Mouse (Mus musculus): Measurements from ENCODE around the gene Nup107. TPM values are rescaled to one million over a fixed set of nuclear protein-coding genes. Genes with fewer than 3 reads are reported as not detected.

Nup107 gene
- polyA plus RNA-seq, 1 experiment = 3.6 TPM

- H3K4me3 ChIP-seq (ENCODE audit: insufficient read depth, low read depth, low read length) = no peak overlapping the region
- H3K4me1 ChIP-seq (ENCODE audit: control insufficient read depth, insufficient read depth, insufficient read length, low read length) = no peaks in the 10 kb centered on the region
- no peak overlapping the region for H3K27ac ChIP-seq (replicated peaks; ENCODE audit: low read depth, low read length)
These were observed 35.7 kb downstream of the Nup107 start for GRCm38 (mm10) chr10:117756784-117757183.

GRCm38 (mm10) chr10:117755799-117756467, 36.6 kb downstream of the Nup107 start:
- H3K4me1 ChIP-seq (ENCODE audit: control insufficient read depth, insufficient read depth, insufficient read length, low read length) = no peaks in the 10 kb centered on the region
- no peak overlapping the region for H3K4me3 ChIP-seq (ENCODE audit: insufficient read depth, low read depth, low read length)
- 0 out of 2 replicates have a peak overlapping the region, but pooled peaks have one; percentile 42 for H3K27ac ChIP-seq (replicated peaks; ENCODE audit: low read depth, low read length)

- H3K4me1 ChIP-seq (ENCODE audit: control insufficient read depth, insufficient read depth, insufficient read length, low read length) = no peaks in the 10 kb centered on the region
- no peak overlapping the region for H3K4me3 ChIP-seq (ENCODE audit: insufficient read depth, low read depth, low read length)
- H3K27ac ChIP-seq (replicated peaks; ENCODE audit: low read depth, low read length) = peak overlapping the region; percentile 62
These were observed 37.3 kb downstream of the Nup107 start for GRCm38 (mm10) chr10:117755086-117755798.

GRCm38 (mm10) chr10:117754609-117754940, 37.9 kb downstream of the Nup107 start:
- Histone ChIP-seq H3K4me1 (ENCODE audit: control insufficient read depth, insufficient read depth, insufficient read length, low read length) (no peaks in the 10 kb centered on the region), H3K27ac (replicated peaks; ENCODE audit: low read depth, low read length) (no peak overlapping the region), H3K4me3 (ENCODE audit: insufficient read depth, low read depth, low read length) (no peak overlapping the region)

GRCm38 (mm10) chr10:117753711-117754608, 38.5 kb downstream of the Nup107 start:
- no peak overlapping the region for H3K4me3 ChIP-seq (ENCODE audit: insufficient read depth, low read depth, low read length)
- no peak overlapping the region for H3K27ac ChIP-seq (replicated peaks; ENCODE audit: low read depth, low read length)
- H3K4me1 ChIP-seq (ENCODE audit: control insufficient read depth, insufficient read depth, insufficient read length, low read length) = no peaks in the 10 kb centered on the region

- H3K27ac ChIP-seq (replicated peaks; ENCODE audit: low read depth, low read length) = no peak overlapping the region
- H3K4me1 ChIP-seq (ENCODE audit: control insufficient read depth, insufficient read depth, insufficient read length, low read length) = no peaks in the 10 kb centered on the region
- H3K4me3 ChIP-seq (ENCODE audit: insufficient read depth, low read depth, low read length) = no peak overlapping the region
These were observed 39.5 kb downstream of the Nup107 start for GRCm38 (mm10) chr10:117752851-117753647.

- H3K4me3 ChIP-seq (ENCODE audit: insufficient read depth, low read depth, low read length) = no peak overlapping the region
- no peak overlapping the region for H3K27ac ChIP-seq (replicated peaks; ENCODE audit: low read depth, low read length)
- H3K4me1 ChIP-seq (ENCODE audit: control insufficient read depth, insufficient read depth, insufficient read length, low read length) = no peaks in the 10 kb centered on the region
These were observed 40.1 kb downstream of the Nup107 start for GRCm38 (mm10) chr10:117752304-117752821.

GRCm38 (mm10) chr10:117751744-117752143, 40.8 kb downstream of the Nup107 start:
- no peak overlapping the region for H3K27ac ChIP-seq (replicated peaks; ENCODE audit: low read depth, low read length)
- H3K4me3 ChIP-seq (ENCODE audit: insufficient read depth, low read depth, low read length) = no peak overlapping the region
- H3K4me1 ChIP-seq (ENCODE audit: control insufficient read depth, insufficient read depth, insufficient read length, low read length) = no peaks in the 10 kb centered on the region

- H3K27ac ChIP-seq (replicated peaks; ENCODE audit: low read depth, low read length) = no peak overlapping the region
These were observed 41.3 kb downstream of the Nup107 start for GRCm38 (mm10) chr10:117751282-117751610.

GRCm38 (mm10) chr10:117750529-117751281, 41.8 kb downstream of the Nup107 start:
- H3K4me1 ChIP-seq (ENCODE audit: control insufficient read depth, insufficient read depth, insufficient read length, low read length) = no peaks in the 10 kb centered on the region
- no peak overlapping the region for H3K27ac ChIP-seq (replicated peaks; ENCODE audit: low read depth, low read length)
- no peak overlapping the region for H3K4me3 ChIP-seq (ENCODE audit: insufficient read depth, low read depth, low read length)

More at GRCm38 (mm10) chr10:117751282-117751610, 41.3 kb downstream of the Nup107 start:
- Histone ChIP-seq H3K4me3 (ENCODE audit: insufficient read depth, low read depth, low read length) (no peak overlapping the region), H3K4me1 (ENCODE audit: control insufficient read depth, insufficient read depth, insufficient read length, low read length) (no peaks in the 10 kb centered on the region)

GRCm38 (mm10) chr10:117749787-117750343, 42.6 kb downstream of the Nup107 start:
- no peak overlapping the region for H3K27ac ChIP-seq (replicated peaks; ENCODE audit: low read depth, low read length)
- no peak overlapping the region for H3K4me3 ChIP-seq (ENCODE audit: insufficient read depth, low read depth, low read length)
- H3K4me1 ChIP-seq (ENCODE audit: control insufficient read depth, insufficient read depth, insufficient read length, low read length) = no peaks in the 10 kb centered on the region; the same call in 1 of the 2 replicates

GRCm38 (mm10) chr10:117749050-117749686, 43.3 kb downstream of the Nup107 start:
- no peak overlapping the region for H3K27ac ChIP-seq (replicated peaks; ENCODE audit: low read depth, low read length)
- no peaks in the 10 kb centered on the region; the same call in 1 of the 2 replicates for H3K4me1 ChIP-seq (ENCODE audit: control insufficient read depth, insufficient read depth, insufficient read length, low read length)
- H3K4me3 ChIP-seq (ENCODE audit: insufficient read depth, low read depth, low read length) = no peak overlapping the region

GRCm38 (mm10) chr10:117748276-117749049, 44.0 kb downstream of the Nup107 start:
- Histone ChIP-seq H3K4me1 (ENCODE audit: control insufficient read depth, insufficient read depth, insufficient read length, low read length) (peaks cover 2% of the 10 kb centered on the region), H3K4me3 (ENCODE audit: insufficient read depth, low read depth, low read length) (no peak overlapping the region), H3K27ac (replicated peaks; ENCODE audit: low read depth, low read length) (no peak overlapping the region)
